Mouse (Mus musculus): ENCODE results near the gene Il31ra. TPM values are rescaled to one million over a fixed set of nuclear protein-coding genes. Genes with fewer than 3 reads are reported as not detected.

Gene Il31ra
- polyA plus RNA-seq, 1 experiment from 2014 or later: 0.55 TPM

- ATAC-seq (ENCODE audit: low FRiP score): no peak
Measured at GRCm38 (mm10) chr13:112522261-112522660, 71.9 kb downstream of the Il31ra start.

GRCm38 (mm10) chr13:112514546-112514945 lies 79.6 kb downstream of the Il31ra start:
- H3K9ac ChIP-seq: no peak overlapping the region
- H3K4me1 ChIP-seq (replicated peaks): no peaks in the 10 kb centered on the region
- H3K27me3 ChIP-seq: no peaks in the 10 kb centered on the region
- 78% methylated on average over 1 of the region's 1 CpGs for WGBS
- no peak overlapping the region for H3K4me3 ChIP-seq
- no peak overlapping the region for H3K27ac ChIP-seq
- H3K4me2 ChIP-seq: no peak overlapping the region
- no peak for ATAC-seq (ENCODE audit: low FRiP score)
- peaks cover 9% of the 10 kb centered on the region for H3K9me3 ChIP-seq
- H3K36me3 ChIP-seq: no peaks in the 10 kb centered on the region

More at GRCm38 (mm10) chr13:112522261-112522660, 71.9 kb downstream of the Il31ra start:
- no peaks in the 10 kb centered on the region for H3K4me1 ChIP-seq (replicated peaks)
- H3K4me3 ChIP-seq: no peak overlapping the region
- no peaks in the 10 kb centered on the region for H3K27me3 ChIP-seq
- no peaks in the 10 kb centered on the region for H3K36me3 ChIP-seq
- H3K27ac ChIP-seq: no peak overlapping the region
- H3K9me3 ChIP-seq: peaks cover 9% of the 10 kb centered on the region
- no peak overlapping the region for H3K4me2 ChIP-seq
- no peak overlapping the region for H3K9ac ChIP-seq
- whole genome bisulfite sequencing: 70% methylated on average over 6 of the region's 6 CpGs

DNA sequence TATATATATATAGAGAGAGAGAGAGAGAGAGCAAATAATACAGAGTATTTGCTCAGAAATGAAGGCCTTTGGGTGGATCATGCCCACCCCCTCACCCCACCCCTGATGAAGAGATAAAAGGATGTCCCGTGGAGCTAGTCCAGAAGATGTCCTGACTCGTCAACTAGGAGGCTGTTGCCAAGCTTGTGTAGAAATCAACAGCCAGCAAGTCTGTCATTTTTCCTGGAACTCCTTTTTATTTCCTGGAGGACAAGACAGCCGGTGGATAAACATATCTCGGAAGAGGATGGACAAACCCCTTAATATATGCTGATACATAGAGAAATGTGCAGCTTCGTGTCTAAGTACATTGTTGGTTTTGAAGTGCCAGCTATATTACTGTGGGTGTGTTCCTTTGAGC lies 81.3 kb downstream of the Il31ra start:
- WGBS: 88% methylated on average over 5 of the region's 5 CpGs
- no peak overlapping the region for H3K4me2 ChIP-seq
- ATAC-seq (ENCODE audit: low FRiP score): no peak
- no peak overlapping the region for H3K9ac ChIP-seq
- H3K4me3 ChIP-seq: no peak overlapping the region
- H3K27me3 ChIP-seq: no peaks in the 10 kb centered on the region
- no peaks in the 10 kb centered on the region for H3K4me1 ChIP-seq (replicated peaks)
- peaks cover 2% of the 10 kb centered on the region for H3K9me3 ChIP-seq
- peaks cover 2% of the 10 kb centered on the region for H3K36me3 ChIP-seq
- H3K27ac ChIP-seq: no peak overlapping the region

GRCm38 (mm10) chr13:112511810-112512209 lies 82.3 kb downstream of the Il31ra start:
- 94% methylated on average over 7 of the region's 7 CpGs for WGBS

GRCm38 (mm10) chr13:112511261-112511660 lies 82.9 kb downstream of the Il31ra start:
- H3K36me3 ChIP-seq: peaks cover 9% of the 10 kb centered on the region
- H3K9me3 ChIP-seq: no peaks in the 10 kb centered on the region
- no peak overlapping the region for H3K4me2 ChIP-seq
- no peak overlapping the region for H3K4me3 ChIP-seq
- H3K9ac ChIP-seq: no peak overlapping the region
- H3K4me1 ChIP-seq (replicated peaks): no peaks in the 10 kb centered on the region
- H3K27ac ChIP-seq: no peak overlapping the region
- H3K27me3 ChIP-seq: no peaks in the 10 kb centered on the region
- no peak for ATAC-seq (ENCODE audit: low FRiP score)
- WGBS: 83% methylated on average over 11 of the region's 11 CpGs

More at GRCm38 (mm10) chr13:112511810-112512209, 82.3 kb downstream of the Il31ra start:
- H3K9me3 ChIP-seq: no peaks in the 10 kb centered on the region
- no peak overlapping the region for H3K27ac ChIP-seq
- H3K27me3 ChIP-seq: no peaks in the 10 kb centered on the region
- H3K4me3 ChIP-seq: no peak overlapping the region
- peaks cover 6% of the 10 kb centered on the region for H3K36me3 ChIP-seq
- H3K4me1 ChIP-seq (replicated peaks): no peaks in the 10 kb centered on the region
- H3K9ac ChIP-seq: no peak overlapping the region
- H3K4me2 ChIP-seq: no peak overlapping the region
- no peak for ATAC-seq (ENCODE audit: low FRiP score)

- H3K36me3 ChIP-seq: peaks cover 15% of the 10 kb centered on the region
Measured at GRCm38 (mm10) chr13:112510437-112511212, 83.5 kb downstream of the Il31ra start.

GRCm38 (mm10) chr13:112509465-112509864 lies 84.7 kb downstream of the Il31ra start:
- Histone ChIP-seq H3K9me3 (no peaks in the 10 kb centered on the region), H3K4me3 (no peak overlapping the region), H3K36me3 (peaks cover 27% of the 10 kb centered on the region), H3K4me1 (replicated peaks) (no peaks in the 10 kb centered on the region), H3K9ac (no peak overlapping the region), H3K4me2 (no peak overlapping the region), H3K27me3 (no peaks in the 10 kb centered on the region), H3K27ac (no peak overlapping the region)
- ATAC-seq (ENCODE audit: low FRiP score): peak; percentile 79
- 32% methylated on average over 4 of the region's 4 CpGs for WGBS

More at GRCm38 (mm10) chr13:112510437-112511212, 83.5 kb downstream of the Il31ra start:
- 92% methylated on average over 19 of the region's 19 CpGs for WGBS
- H3K27me3 ChIP-seq: no peaks in the 10 kb centered on the region
- H3K9me3 ChIP-seq: no peaks in the 10 kb centered on the region
- no peak overlapping the region for H3K27ac ChIP-seq
- no peak for ATAC-seq (ENCODE audit: low FRiP score)
- no peak overlapping the region for H3K4me2 ChIP-seq
- H3K4me1 ChIP-seq (replicated peaks): no peaks in the 10 kb centered on the region
- H3K4me3 ChIP-seq: no peak overlapping the region
- H3K9ac ChIP-seq: no peak overlapping the region

- Histone ChIP-seq H3K9me3 (no peaks in the 10 kb centered on the region), H3K9ac (no peak overlapping the region), H3K4me2 (no peak overlapping the region), H3K27ac (no peak overlapping the region), H3K36me3 (peaks cover 37% of the 10 kb centered on the region), H3K27me3 (no peaks in the 10 kb centered on the region), H3K4me3 (no peak overlapping the region), H3K4me1 (replicated peaks) (no peaks in the 10 kb centered on the region)
- WGBS: 94% methylated on average over 5 of the region's 5 CpGs
- no peak for ATAC-seq (ENCODE audit: low FRiP score)
Measured at GRCm38 (mm10) chr13:112508487-112508886, 85.7 kb downstream of the Il31ra start.

DNA sequence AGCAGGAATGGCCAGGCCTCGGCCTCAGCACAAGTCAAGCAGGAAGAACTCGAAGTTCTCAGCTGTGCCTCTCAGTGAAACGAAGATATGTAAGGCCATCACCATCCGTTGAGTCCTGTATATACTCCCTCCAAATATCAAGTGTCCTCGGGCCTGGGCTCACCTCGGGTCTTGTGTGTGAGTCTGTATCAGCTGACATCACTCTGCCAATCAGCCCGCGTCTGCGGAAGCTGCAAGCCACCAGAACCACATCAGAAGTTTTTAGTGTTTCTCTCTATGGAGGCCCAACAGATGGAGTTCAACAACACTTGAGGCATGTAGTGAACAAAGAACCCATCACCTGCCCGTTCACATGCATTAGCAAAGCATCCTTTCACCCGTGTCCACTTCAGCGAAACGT lies 86.5 kb downstream of the Il31ra start:
- Histone ChIP-seq H3K4me2 (no peak overlapping the region), H3K27ac (no peak overlapping the region), H3K36me3 (peaks cover 40% of the 10 kb centered on the region), H3K27me3 (no peaks in the 10 kb centered on the region), H3K9me3 (no peaks in the 10 kb centered on the region), H3K4me1 (replicated peaks) (no peaks in the 10 kb centered on the region), H3K4me3 (no peak overlapping the region), H3K9ac (no peak overlapping the region)
- 88% methylated on average over 13 of the region's 13 CpGs for WGBS
- ATAC-seq (ENCODE audit: low FRiP score): no peak

DNA sequence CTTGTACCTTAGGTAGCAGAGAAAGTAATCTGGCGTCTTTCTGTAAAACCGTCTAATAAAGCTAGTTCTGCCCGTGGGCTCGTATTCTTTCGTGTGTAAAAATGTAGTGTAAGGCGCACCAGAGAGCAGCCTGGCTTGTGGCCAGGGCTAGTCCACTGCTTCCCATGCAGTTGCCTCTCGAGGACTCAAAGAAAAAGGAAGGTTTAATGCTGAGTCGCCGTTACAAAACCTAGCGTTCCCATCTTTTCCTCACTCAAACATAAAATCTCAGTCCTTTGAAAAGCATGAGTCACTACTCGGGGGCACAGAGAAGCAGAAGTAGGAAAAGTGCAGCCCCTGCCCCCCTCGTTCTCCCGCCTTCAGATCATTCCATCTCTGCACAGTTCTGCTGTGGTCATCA lies 87.4 kb downstream of the Il31ra start:
- 90% methylated on average over 13 of the region's 13 CpGs for WGBS

GRCm38 (mm10) chr13:112505436-112505835 lies 88.7 kb downstream of the Il31ra start:
- no peak overlapping the region for H3K4me2 ChIP-seq
- no peaks in the 10 kb centered on the region for H3K9me3 ChIP-seq
- H3K27ac ChIP-seq: no peak overlapping the region
- no peak overlapping the region for H3K9ac ChIP-seq
- whole genome bisulfite sequencing: 94% methylated on average over 6 of the region's 6 CpGs
- H3K27me3 ChIP-seq: no peaks in the 10 kb centered on the region
- H3K4me1 ChIP-seq (replicated peaks): no peaks in the 10 kb centered on the region
- H3K36me3 ChIP-seq: peaks cover 57% of the 10 kb centered on the region
- H3K4me3 ChIP-seq: no peak overlapping the region
- ATAC-seq (ENCODE audit: low FRiP score): no peak

More for the DNA sequence above, 87.4 kb downstream of the Il31ra start:
- ATAC-seq (ENCODE audit: low FRiP score): no peak
- no peaks in the 10 kb centered on the region for H3K27me3 ChIP-seq
- H3K4me3 ChIP-seq: no peak overlapping the region
- H3K36me3 ChIP-seq: peaks cover 44% of the 10 kb centered on the region
- H3K4me2 ChIP-seq: no peak overlapping the region
- no peak overlapping the region for H3K9ac ChIP-seq
- no peaks in the 10 kb centered on the region for H3K9me3 ChIP-seq
- H3K27ac ChIP-seq: no peak overlapping the region
- no peaks in the 10 kb centered on the region for H3K4me1 ChIP-seq (replicated peaks)

DNA sequence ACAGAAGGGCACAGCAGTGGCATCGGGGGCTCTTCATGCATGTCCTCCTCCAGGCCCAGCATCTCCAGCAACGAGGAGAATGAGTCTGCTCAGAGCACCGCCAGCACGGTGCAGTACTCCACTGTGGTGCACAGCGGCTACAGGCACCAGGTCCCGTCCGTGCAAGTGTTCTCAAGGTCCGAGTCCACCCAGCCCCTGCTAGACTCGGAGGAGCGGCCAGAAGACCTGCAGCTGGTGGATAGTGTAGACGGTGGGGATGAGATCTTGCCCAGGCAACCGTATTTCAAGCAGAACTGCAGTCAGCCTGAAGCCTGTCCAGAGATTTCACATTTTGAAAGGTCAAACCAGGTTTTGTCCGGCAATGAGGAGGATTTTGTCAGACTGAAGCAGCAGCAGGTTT lies 90.3 kb downstream of the Il31ra start:
- Histone ChIP-seq H3K4me2 (no peak overlapping the region), H3K36me3 (peaks cover 70% of the 10 kb centered on the region)
- WGBS: 94% methylated on average over 13 of the region's 13 CpGs

GRCm38 (mm10) chr13:112500466-112500865 lies 93.7 kb downstream of the Il31ra start:
- H3K9ac ChIP-seq: no peak overlapping the region
- no peak for ATAC-seq (ENCODE audit: low FRiP score)
- no peaks in the 10 kb centered on the region for H3K27me3 ChIP-seq
- H3K27ac ChIP-seq: no peak overlapping the region
- no peaks in the 10 kb centered on the region for H3K9me3 ChIP-seq
- H3K4me3 ChIP-seq: no peak overlapping the region
- peaks cover 81% of the 10 kb centered on the region for H3K36me3 ChIP-seq
- 93% methylated on average over 9 of the region's 9 CpGs for WGBS
- no peaks in the 10 kb centered on the region for H3K4me1 ChIP-seq (replicated peaks)
- H3K4me2 ChIP-seq: no peak overlapping the region

More for the DNA sequence above, 90.3 kb downstream of the Il31ra start:
- H3K4me3 ChIP-seq: no peak overlapping the region
- no peak for ATAC-seq (ENCODE audit: low FRiP score)
- H3K4me1 ChIP-seq (replicated peaks): no peaks in the 10 kb centered on the region
- H3K9ac ChIP-seq: no peak overlapping the region
- H3K27me3 ChIP-seq: no peaks in the 10 kb centered on the region
- no peaks in the 10 kb centered on the region for H3K9me3 ChIP-seq
- no peak overlapping the region for H3K27ac ChIP-seq
